18 mouse cellular contexts compared by ENCODE assay signal in genomic region chr14:20175114-20175513, GRCm38 (mm10).
"Had no signal": no experiment of that assay in that cellular context is flagged by ENCODE, and none has a peak within 500 bp of the region (broad histone marks: within the 10 kb centered on the region; RNA-seq: fewer than 3 reads in every experiment).

No protein-coding gene starts in this region.

- ATAC-seq: inflammation-experienced regulatory T-cells, adult 6 months; intestine, embryonic 16.5 days; midbrain, embryonic 13.5 days; midbrain, embryonic 16.5 days had no signal

- H3K27me3 ChIP-seq: kidney, embryonic 15.5 days; limb, embryonic 13.5 days had no signal

- H3K9ac ChIP-seq: kidney, embryonic 15.5 days; limb, embryonic 13.5 days; lung, embryonic 14.5 days; midbrain, embryonic 13.5 days; neural tube, embryonic 13.5 days had no signal

- H3K9me3 ChIP-seq: kidney, embryonic 15.5 days; limb, embryonic 10.5 days; limb, embryonic 13.5 days; midbrain, embryonic 10.5 days; midbrain, embryonic 13.5 days; neural tube, embryonic 13.5 days had no signal

- H3K36me3 ChIP-seq: kidney, embryonic 15.5 days; limb, embryonic 10.5 days; limb, embryonic 13.5 days; midbrain, embryonic 13.5 days; neural tube, embryonic 13.5 days had no signal

- H3K4me3 ChIP-seq: kidney, embryonic 15.5 days; limb, embryonic 10.5 days; limb, embryonic 13.5 days; midbrain, embryonic 10.5 days; midbrain, embryonic 13.5 days; myocyte; neural tube, embryonic 13.5 days had no signal

- H3K4me2 ChIP-seq: kidney, embryonic 15.5 days; limb, embryonic 13.5 days; lung, embryonic 14.5 days; midbrain, embryonic 13.5 days; neural tube, embryonic 13.5 days had no signal

- DNase-seq: kidney, adult 18-20 months; kidney, postnatal 10 days; kidney, postnatal 36 days; lung, embryonic 14.5 days; lung, postnatal 10 days; lung, postnatal 4 days; thymus, adult 18-20 months; thymus, postnatal 36 days had no signal

- H3K27ac ChIP-seq: kidney, embryonic 15.5 days; limb, embryonic 10.5 days; limb, embryonic 13.5 days; midbrain, embryonic 10.5 days; midbrain, embryonic 13.5 days; neural tube, embryonic 13.5 days had no signal
